In genomic region chr1:75277195-75278188, GRCm38 (mm10) we compare ENCODE assay signal across 10 mouse cellular contexts. TPM values are rescaled to one million over a fixed set of nuclear protein-coding genes. Genes with fewer than 3 reads are reported as not detected.
A peak's percentile ranks its signal among the peaks of the same experiment; 100 is the strongest.
DNase-seq lines count a peak whose midpoint lies in the region; ATAC-seq and TF ChIP-seq lines count a peak whose summit lies in the region.
"Had no signal": no experiment of that assay in that cellular context is flagged by ENCODE, and none has a peak within 500 bp of the region (broad histone marks: within the 10 kb centered on the region; RNA-seq: fewer than 3 reads in every experiment).

No protein-coding gene starts in this region.

- H3K9me3 ChIP-seq in forebrain, postnatal 0 days (ENCODE audit: low read length), result no peaks in the 10 kb centered on the region

- H3K4me2 ChIP-seq in forebrain, postnatal 0 days (ENCODE audit: low read depth), result peak overlapping the region; percentile 45

- H3K27me3 ChIP-seq in cerebellum, adult 2 months (ENCODE audit: control insufficient read depth, insufficient read depth, low read length), result no peaks in the 10 kb centered on the region
- H3K27me3 ChIP-seq in forebrain, postnatal 0 days (ENCODE audit: insufficient read depth, low read length), result peaks cover 11% of the 10 kb centered on the region; the same call in 1 of the 2 replicates

- no peak; the same call in 1 of the 2 replicates for TF ChIP-seq POLR2A in cerebellum, adult 2 months (IDR thresholded peaks at IDR 0.05; ENCODE audit: borderline replicate concordance, insufficient read depth, low read length)

- H3K4me3 ChIP-seq in cerebellum, adult 2 months (replicated peaks; ENCODE audit: insufficient read depth, low read depth, low read length), result peak overlapping the region; percentile 58
- H3K4me3 ChIP-seq in forebrain, postnatal 0 days (ENCODE audit: low read depth, low read length), result peak overlapping the region; percentile 34

- 4% methylated on average over 23 of the region's 23 CpGs for WGBS in cerebellum, adult 2 months
- 2% methylated on average over 23 of the region's 23 CpGs for WGBS in forebrain, postnatal 0 days

- peak; percentile 35 to 57 for DNase-seq in cerebellum, adult 2 months
- no peak for DNase-seq in cerebellum, postnatal 4 days (ENCODE audit: low spot score in 2 of 2)
- DNase-seq in 3T3-L1 (ENCODE audit: low read depth, low spot score), result peak; percentile 74
- peak; percentile 60 for DNase-seq in c-Kit-positive CD71-negative TER-119-negative erythroid progenitor cells, embryonic 14.5 days (ENCODE audit: low read depth)
- DNase-seq in forebrain, postnatal 0 days, result peak; percentile 35
- peak; percentile 72 for DNase-seq in lung, postnatal 14 days
- peak; percentile 84 for DNase-seq in testis, postnatal 10 days (ENCODE audit: low spot score)
- no peak for DNase-seq in frontal cortex, postnatal 36 days (ENCODE audit: low spot score in 2 of 2)

- no peaks in the 10 kb centered on the region for H3K36me3 ChIP-seq in forebrain, postnatal 0 days (ENCODE audit: insufficient read depth)

- H3K27ac ChIP-seq in cerebellum, adult 2 months (ENCODE audit: insufficient read depth, low read length), result no peak overlapping the region
- peak overlapping the region; percentile 35; the same call in 1 of the 2 replicates for H3K27ac ChIP-seq in forebrain, postnatal 0 days (ENCODE audit: low read depth, low read length)

- ATAC-seq in forebrain, postnatal 0 days, result peak; percentile 36

- peak overlapping the region; percentile 35 for H3K9ac ChIP-seq in forebrain, postnatal 0 days

- no peak for TF ChIP-seq CTCF in cerebellum, adult 2 months (IDR thresholded peaks at IDR 0.05; ENCODE audit: borderline replicate concordance, insufficient read depth, low read depth, low read length)
- no peak for TF ChIP-seq CTCF in forebrain, postnatal 0 days (IDR thresholded peaks at IDR 0.05; ENCODE audit: low read depth)

- H3K4me1 ChIP-seq in cerebellum, adult 2 months (ENCODE audit: control insufficient read depth, insufficient read depth, low read length), result 0 out of 2 replicates have a peak, but pooled peaks cover 3% of the 10 kb centered on the region
- 0 out of 2 replicates have a peak, but pooled peaks cover 2% of the 10 kb centered on the region for H3K4me1 ChIP-seq in forebrain, postnatal 0 days (ENCODE audit: insufficient read depth)

RNA-seq across cellular contexts. Expression of gene Resp18, which starts 0.7 kb away (rescaled TPM):
- polyA plus RNA-seq in cerebellum, adult 2 months (2012; rRNA removed), result 226 and 275 TPM in 2 replicates
- total RNA-seq in forebrain, postnatal 0 days (2014; rRNA removed), result 136 and 170 TPM in 2 replicates
- polyA plus RNA-seq in forebrain, postnatal 0 days (2015; fragmentation: Nextera tagmentation; extraction: Ambion mirVana), result 123 and 186 TPM in 2 replicates
- total RNA-seq: hematopoietic stem cell, adult 5-6 weeks had no signal

RNA-seq across cellular contexts. Expression of gene Ptprn, which starts 13.2 kb away (rescaled TPM):
- polyA plus RNA-seq in cerebellum, adult 2 months (2012; rRNA removed), result 172 and 180 TPM in 2 replicates
- total RNA-seq in forebrain, postnatal 0 days (2014; rRNA removed), result 58.2 and 68.7 TPM in 2 replicates
- 21.5 and 31.5 TPM in 2 replicates for polyA plus RNA-seq in forebrain, postnatal 0 days (2015; fragmentation: Nextera tagmentation; extraction: Ambion mirVana)
- total RNA-seq: hematopoietic stem cell, adult 5-6 weeks had no signal

RNA-seq across cellular contexts. Expression of gene Dnpep, which starts 40.3 kb away (rescaled TPM):
- polyA plus RNA-seq in cerebellum, adult 2 months (2012; rRNA removed), result 87.0 and 87.1 TPM in 2 replicates
- 135 and 164 TPM in 2 replicates for total RNA-seq in forebrain, postnatal 0 days (2014; rRNA removed)
- 140 and 156 TPM in 2 replicates for polyA plus RNA-seq in forebrain, postnatal 0 days (2015; fragmentation: Nextera tagmentation; extraction: Ambion mirVana)

RNA-seq across cellular contexts. Expression of gene Dnajb2, which starts 41.3 kb away (rescaled TPM):
- polyA plus RNA-seq in cerebellum, adult 2 months (2012; rRNA removed), result 139 and 153 TPM in 2 replicates
- total RNA-seq in forebrain, postnatal 0 days (2014; rRNA removed), result 32.2 and 39.7 TPM in 2 replicates
- polyA plus RNA-seq in forebrain, postnatal 0 days (2015; fragmentation: Nextera tagmentation; extraction: Ambion mirVana), result 37.4 and 47.0 TPM in 2 replicates

RNA-seq across cellular contexts. Expression of gene A630095N17Rik, which starts 45.6 kb away (rescaled TPM):
- not detected in 2 replicates for polyA plus RNA-seq in cerebellum, adult 2 months (2012; rRNA removed)
- total RNA-seq in forebrain, postnatal 0 days (2014; rRNA removed), result 0.46 TPM in 1 of 2 replicates, not detected in the other
- polyA plus RNA-seq in forebrain, postnatal 0 days (2015; fragmentation: Nextera tagmentation; extraction: Ambion mirVana), result 0.34 TPM in 1 of 2 replicates, not detected in the other
- polyA plus RNA-seq: stomach, embryonic 14.5 days had no signal

Comparison
In these comparisons a context has a peak if more than half of its experiments do, and no peak if none do; other contexts are left out.
1. DNase-seq: peak in cerebellum, adult 2 months (2 of 2), 3T3-L1 (single experiment), c-Kit-positive CD71-negative TER-119-negative erythroid progenitor cells, embryonic 14.5 days (single experiment), forebrain, postnatal 0 days (single experiment), lung, postnatal 14 days (single experiment) and testis, postnatal 10 days (single experiment); none in cerebellum, postnatal 4 days (0 of 2) and frontal cortex, postnatal 36 days (0 of 2).